Mouse (Mus musculus) NIH3T3 (cell line): ENCODE results near the gene Actr2.
"Not testable (repeated sequence)": the region's sequence is repeated elsewhere in the genome, so short reads cannot be mapped to it uniquely, and the experiment has no call there.

ENCODE experiments used
- DNase-seq: peaks from one replicate; pipeline ENCODE4 v3.0.0-alpha.2; 2012; ENCODE audit warnings: low read depth

Gene Actr2

DNA sequence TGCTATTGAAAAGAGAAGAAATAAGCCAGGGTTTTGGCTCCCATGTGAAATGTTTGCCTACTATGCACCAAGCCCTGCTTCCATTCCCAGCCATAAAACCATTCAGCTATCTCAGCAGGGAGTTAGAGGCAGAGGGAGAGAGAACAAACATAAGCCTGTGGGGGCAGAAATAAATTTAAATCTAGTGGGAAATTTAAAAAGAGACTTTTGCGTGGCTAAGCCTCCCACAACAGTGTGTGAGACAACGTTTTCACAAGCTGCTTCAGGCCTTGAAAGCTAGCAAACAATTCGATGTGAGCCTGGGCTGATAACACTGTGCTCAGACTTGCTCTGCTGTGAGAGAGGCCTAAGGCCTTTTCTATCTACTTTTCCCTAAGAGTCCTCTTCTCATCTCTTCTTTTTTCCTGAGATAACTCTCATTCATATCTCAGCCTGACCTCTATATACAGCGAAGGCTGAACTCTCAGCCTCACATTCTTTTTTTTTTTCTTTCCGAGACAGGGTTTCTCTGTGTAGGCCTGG, 3.4 kb upstream of the Actr2 start:
- DNase-seq, result no peak

GRCm38 (mm10) chr11:20112006-20112740, 540 bp downstream of the Actr2 start:
- DNase-seq, result peak; percentile 81

GRCm38 (mm10) chr11:20108151-20108550, 4.6 kb downstream of the Actr2 start:
- DNase-seq, result no peak

DNA sequence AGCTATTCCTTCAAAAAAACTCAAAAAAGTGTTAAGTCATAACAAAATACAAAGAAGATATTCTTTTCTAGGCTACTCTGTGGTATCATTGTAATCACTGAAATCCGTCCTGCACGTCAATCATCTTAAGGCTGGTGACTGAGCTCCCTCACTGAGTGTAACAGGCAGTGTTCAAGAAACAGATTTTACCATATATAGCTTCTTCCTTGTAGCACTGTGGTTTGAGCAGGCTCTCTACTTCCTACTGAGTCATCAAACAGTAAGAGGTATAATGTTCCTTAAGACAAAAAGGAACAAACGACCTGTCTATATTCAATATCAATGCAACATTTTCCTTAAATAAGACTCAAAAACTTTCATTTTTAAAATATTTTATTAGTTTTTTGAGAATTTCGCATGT, 5.0 kb downstream of the Actr2 start:
- DNase-seq, result peak; percentile 44

DNA sequence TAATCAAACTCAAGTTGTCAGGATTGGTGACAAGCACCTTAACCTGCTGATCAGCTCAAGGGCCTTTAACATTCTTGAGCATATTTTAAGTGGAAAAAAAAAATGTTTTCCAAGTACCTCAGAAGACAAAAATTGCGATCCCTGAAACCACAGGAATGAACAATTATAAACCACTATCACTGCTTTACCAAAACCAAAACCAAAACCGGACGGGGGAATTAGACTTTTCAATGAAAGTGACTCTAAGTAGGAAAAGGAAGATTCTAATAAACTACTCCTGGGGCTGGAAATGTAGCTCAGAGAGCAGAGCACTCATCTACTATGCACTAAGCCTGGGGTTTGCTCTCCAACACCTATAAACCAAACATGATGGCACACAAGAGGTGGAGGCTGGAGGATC, 5.8 kb downstream of the Actr2 start:
- DNase-seq, result peak; percentile 35

GRCm38 (mm10) chr11:20103949-20104348, 8.8 kb downstream of the Actr2 start:
- DNase-seq, result no peak

- peak; percentile 32 for DNase-seq
These were observed 26.4 kb downstream of the Actr2 start for GRCm38 (mm10) chr11:20086306-20086705.

DNA sequence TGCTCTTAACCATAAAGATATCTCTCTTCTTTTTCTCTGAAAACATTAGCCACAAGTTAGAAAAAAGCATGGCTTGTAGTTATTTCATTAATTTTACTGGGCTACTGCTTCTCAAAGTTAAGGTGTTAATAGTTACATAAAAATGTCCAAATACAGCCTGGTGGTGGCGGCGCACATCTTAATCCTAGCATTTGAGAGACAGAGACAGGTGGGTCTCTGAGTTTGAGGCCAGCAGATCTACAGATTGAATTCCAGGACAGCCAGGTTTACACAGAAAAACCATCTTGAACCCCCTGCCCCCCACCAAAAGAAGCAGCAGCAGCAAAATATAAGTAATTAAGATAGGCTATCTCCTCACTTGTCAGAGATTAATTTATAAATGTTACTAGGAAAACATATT, 27.1 kb downstream of the Actr2 start:
- DNase-seq, result no peak

DNA sequence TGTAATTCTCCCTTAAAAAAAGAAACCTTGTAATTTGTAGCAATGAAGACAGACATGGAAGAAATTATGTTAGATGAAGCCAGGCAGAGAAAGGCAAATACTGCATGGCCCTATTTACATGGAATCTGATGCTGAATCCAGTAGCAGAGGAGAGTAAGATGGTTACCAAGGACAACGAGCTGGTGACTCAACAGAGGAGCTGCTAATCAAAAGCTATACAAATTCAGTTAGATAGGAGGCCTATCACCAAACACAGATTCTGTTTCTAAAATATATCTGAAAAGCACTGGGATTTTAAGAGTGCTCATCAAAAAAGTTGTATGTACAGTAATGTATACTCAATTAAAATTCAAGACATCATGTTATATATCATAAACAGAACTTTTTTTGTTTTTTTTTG, 37.3 kb downstream of the Actr2 start:
- DNase-seq, result no peak

DNA sequence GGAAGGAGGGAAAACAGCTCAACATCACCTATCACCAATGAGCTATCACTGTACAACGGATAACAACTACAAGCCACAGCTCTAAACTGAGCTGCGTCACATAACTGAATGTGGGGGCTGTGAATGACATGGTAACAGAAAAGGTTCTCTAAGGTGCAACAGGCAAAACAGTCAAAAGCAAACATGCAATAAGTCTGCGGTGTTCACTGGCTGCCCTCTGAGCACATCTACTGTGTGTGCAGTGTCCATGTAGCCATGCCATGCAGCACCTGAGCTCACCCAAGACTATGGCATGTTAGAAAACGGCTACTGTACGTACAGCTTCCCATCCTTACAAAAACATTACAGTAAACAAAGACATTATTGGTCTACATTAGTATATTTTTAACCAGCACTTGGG, 39.9 kb downstream of the Actr2 start:
- DNase-seq, result no peak

- peak; percentile 79 for DNase-seq
These were observed 40.5 kb downstream of the Actr2 start for GRCm38 (mm10) chr11:20072174-20072573.

DNA sequence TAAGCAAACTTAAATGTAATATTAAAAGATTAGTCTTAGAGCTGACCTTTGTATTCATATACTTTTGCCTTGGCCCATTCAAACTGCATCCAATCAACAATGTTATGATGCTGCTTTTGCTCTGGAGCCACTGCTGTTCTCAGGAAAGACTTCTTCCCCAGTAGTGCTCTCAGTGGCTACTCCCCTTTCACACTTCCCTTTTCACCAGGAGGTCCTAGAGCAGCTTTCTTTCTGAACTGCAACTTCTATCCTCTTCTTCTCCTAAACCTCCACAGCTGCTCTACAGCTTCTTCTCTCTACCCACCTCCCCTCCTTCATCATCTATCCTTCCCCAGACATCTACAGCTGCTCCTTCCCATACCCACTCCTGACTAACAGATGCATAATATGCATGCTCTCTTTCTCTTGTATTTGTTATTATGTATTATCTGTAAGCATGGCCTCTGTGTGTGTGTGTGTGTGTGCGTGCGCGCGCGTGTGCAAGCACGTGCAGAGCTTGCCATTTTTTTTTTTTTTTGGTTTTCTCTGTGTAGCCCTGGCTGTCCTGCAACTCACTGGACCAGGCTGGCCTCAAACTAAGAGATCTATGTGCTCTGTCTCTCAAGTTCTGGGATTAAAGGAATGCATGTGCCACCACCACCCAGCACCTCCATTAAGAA, 44.2 kb downstream of the Actr2 start:
- DNase-seq, result no peak

DNA sequence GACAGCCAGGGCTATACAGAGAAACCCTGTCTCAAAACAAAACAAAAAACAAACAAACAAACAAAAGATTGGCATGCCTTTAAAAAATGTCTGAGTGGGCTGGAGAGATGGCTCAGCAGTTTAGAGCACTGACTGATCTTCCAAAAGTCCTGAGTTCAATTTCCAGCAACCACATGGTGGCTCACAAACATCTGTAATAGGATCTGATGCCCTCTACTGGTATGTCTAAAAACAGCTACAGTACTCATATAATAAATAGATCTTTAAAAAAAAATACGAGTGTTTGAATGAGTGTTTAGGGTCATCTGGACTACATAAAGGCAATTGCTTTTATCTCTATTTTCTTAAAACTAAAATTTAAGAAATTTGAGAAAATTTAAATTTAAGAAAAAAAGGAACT, 45.2 kb downstream of the Actr2 start:
- peak; percentile 21 for DNase-seq

DNA sequence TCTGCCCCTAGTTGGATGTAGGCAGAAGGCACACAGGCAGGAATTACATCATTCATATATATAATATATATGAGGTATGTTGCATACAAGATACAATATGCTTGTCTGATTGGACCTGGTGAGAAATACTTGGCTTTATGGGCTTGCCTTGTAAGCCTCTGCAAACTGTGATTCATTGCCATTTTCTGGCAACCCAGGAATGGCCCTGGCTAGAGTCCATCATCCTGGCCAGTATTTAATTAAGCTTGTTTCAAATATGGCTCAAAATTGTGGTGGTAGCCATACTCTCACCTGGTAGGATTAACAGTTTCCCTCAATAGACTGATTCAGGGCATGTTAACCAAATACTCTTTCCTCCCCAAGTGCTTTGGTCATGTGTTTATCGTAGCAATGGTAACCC, 46.6 kb downstream of the Actr2 start:
- DNase-seq, result peak; percentile 74

DNA sequence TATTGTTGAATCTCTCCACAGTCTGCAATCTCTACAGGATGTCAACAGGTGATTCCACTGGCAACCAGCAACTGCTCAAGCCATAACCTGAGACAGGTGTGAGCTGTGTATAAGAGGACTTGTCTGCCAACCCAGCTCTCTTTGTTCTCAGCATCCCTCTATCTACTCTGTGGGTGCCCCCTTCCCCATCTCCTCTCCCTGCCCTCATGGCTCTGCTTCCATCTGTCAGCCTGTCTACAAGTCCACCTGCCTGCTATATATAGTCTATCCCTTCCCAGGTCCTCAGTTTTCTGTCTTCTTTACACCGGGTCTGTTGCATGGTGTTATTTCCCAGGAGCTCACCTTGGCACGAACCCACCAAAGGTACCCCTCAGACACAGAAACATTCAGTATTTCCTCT, 47.8 kb downstream of the Actr2 start:
- no peak for DNase-seq

DNA sequence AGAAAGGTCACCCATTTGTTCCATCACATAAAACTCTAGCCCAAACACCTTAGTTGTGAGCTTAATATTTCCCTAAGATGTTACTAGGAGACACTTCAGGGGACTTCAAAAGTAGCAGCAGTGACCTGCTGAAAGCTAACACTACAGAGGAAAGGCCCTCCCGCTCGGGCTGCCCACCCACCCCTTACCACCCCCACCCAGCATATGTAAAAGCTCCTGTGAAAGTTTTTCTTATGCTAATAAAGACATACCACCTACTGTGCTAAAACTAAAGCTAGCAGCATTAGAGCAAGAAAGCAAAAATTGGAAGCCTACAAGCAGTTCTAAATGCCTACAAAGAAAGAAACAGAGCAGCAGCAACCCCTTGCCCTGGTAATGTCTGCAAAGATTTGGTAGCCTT, 48.6 kb downstream of the Actr2 start:
- not testable (repeated sequence) for DNase-seq

DNA sequence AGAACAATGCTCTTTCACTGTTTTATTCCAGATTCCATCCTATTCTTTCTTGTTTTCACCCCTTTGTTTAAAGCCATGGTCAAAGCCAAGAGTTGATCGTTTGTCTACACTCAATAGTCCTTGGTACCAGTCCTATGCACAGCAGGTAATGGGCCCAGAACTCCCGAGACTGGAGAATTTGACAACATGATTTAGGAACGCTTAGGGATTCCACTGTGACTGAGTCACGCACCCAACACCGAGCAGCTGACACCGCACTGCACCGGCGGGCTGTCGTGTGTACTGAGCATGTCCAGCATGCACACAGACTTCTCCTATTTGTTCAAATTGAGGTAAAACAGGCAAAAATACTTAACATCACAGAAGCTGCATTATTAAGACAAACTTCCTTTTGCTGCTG, 49.9 kb downstream of the Actr2 start:
- not testable (repeated sequence) for DNase-seq

GRCm38 (mm10) chr11:20059736-20060135, 53.0 kb downstream of the Actr2 start:
- no peak for DNase-seq

DNA sequence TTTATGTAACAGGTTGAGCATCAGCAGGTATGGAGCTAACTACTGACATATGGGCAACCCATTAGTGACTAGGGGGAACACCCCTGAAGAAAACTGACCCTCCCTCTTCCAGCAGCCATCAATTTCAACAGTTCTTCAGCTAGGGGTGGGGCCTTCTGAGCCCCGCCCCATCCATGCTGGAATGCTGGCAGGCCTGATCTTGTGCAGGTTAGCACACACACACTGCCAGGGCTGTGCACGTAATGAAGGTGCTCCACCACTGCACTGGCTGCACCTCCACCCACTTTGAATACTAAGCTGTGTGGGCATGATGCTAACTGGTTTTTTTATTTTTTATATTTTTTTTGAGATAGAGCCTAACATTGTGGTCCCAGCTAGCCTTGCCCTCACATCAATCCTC, 55.3 kb downstream of the Actr2 start:
- no peak for DNase-seq

- no peak for DNase-seq
These were observed 56.5 kb downstream of the Actr2 start for GRCm38 (mm10) chr11:20056168-20056567.

DNA sequence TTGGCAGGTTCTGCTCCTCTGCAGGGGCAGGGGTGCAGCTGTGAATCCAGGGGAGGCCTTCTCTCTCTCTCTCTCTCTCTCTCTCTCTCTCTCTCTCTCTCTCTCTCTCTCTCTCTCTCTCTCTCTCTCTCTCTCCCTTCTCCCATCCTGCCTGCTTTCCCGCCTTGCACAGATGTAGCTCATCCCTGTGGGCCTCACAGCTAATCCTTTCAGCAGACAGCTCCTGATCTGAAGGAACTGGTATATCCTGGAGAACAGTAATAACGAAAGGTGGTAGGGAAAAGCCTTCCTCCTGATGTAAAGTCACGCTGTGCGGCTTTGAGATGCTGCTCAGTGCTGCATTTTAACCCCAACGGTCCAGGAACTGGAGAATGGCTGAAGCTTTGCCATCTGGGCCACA, 58.1 kb downstream of the Actr2 start:
- DNase-seq, result no peak

DNA sequence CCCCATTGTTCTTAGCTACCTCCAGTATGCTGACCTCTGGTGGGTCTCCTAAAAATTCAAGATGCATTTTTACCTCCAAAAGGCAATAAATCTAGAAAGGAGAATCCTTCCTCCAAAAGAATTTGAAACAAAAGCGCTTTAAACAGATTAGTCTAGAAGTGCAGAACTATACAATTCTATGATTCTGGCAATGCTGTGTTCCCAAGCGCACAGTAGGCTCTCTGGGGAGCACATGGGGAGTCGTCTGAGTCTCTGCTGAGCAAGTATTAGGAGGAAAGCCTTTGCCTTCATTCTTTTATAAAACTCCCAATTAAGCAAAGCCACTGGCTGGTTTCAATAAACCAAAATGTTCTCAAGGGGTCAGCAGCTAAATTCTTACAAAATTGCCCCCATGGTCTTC, 58.8 kb downstream of the Actr2 start:
- DNase-seq, result no peak

GRCm38 (mm10) chr11:20052814-20053536, 59.7 kb downstream of the Actr2 start:
- DNase-seq, result no peak
